Mouse (Mus musculus) kidney, postnatal 0 days (tissue): ENCODE measurements around the gene Emc3. TPM values are rescaled to one million over a fixed set of nuclear protein-coding genes. Genes with fewer than 3 reads are reported as not detected.

ENCODE experiments used
- ATAC-seq: fragments of 200-750 bp; cut with Nextera tagmentation; replicated peaks from 2 replicates; pipeline ENCODE4 v1.8.0; 2017; ENCODE audit warnings: low read depth, moderate number of reproducible peaks, moderate TSS enrichment, moderate library complexity; ENCODE audit not compliant: low FRiP score
- DNase-seq: peaks from one replicate; pipeline ENCODE4 v3.0.0-alpha.2; 2016; ENCODE audit warnings: low spot score
- H3K27ac ChIP-seq: fragments of 300-500 bp; sonication (generic); 2 replicates; pipeline ENCODE4 v1.5.1; 2014; ENCODE audit warnings: mild to moderate bottlenecking
- H3K27me3 ChIP-seq: fragments of 300-500 bp; sonication (generic); 2 replicates; pipeline ENCODE4 v1.6.1; 2014; ENCODE audit warnings: low read length, mixed read lengths; ENCODE audit not compliant: insufficient read depth
- H3K36me3 ChIP-seq: fragments of 300-500 bp; sonication (generic); 2 replicates; pipeline ENCODE4 v1.6.1; 2014; ENCODE audit warnings: low read length, mixed read lengths; ENCODE audit not compliant: insufficient read depth
- H3K4me1 ChIP-seq: fragments of 300-500 bp; sonication (generic); replicated peaks from 2 replicates; pipeline ENCODE4 v1.6.1; 2014; ENCODE audit warnings: antibody characterized with exemption, low read length, mixed read lengths; ENCODE audit not compliant: insufficient read depth
- H3K4me2 ChIP-seq: fragments of 300-500 bp; sonication (generic); 2 replicates; pipeline ENCODE4 v1.6.1; 2014; ENCODE audit warnings: mild to moderate bottlenecking, low read length, moderate library complexity, mixed read lengths
- H3K4me3 ChIP-seq: fragments of 300-500 bp; sonication (generic); replicated peaks from 2 replicates; pipeline ENCODE4 v1.5.1; 2014; ENCODE audit warnings: low read depth, low read length
- H3K9ac ChIP-seq: fragments of 300-500 bp; sonication (generic); 2 replicates; pipeline ENCODE4 v1.6.1; 2014; ENCODE audit warnings: low read depth, low read length
- H3K9me3 ChIP-seq: fragments of 300-500 bp; sonication (generic); replicated peaks from 2 replicates; pipeline ENCODE4 v1.6.1; 2016; ENCODE audit warnings: low read length, inconsistent platforms, mixed read lengths
- CTCF ChIP-seq: IDR thresholded peaks from 2 replicates; pipeline ENCODE4 v1.5.1; 2016; ENCODE audit warnings: antibody characterized with exemption, low read depth, mild to moderate bottlenecking, moderate library complexity
- WGBS: fragments of 180-500 bp; shearing (Covaris S2); extraction: QIAGEN DNeasy Blood & Tissue Kit; methylation state at CpG from one replicate; pipeline ENCODE4 v1.1.7; 2014; 5-methylcytosine and 5-hydroxymethylcytosine counted together
- polyA plus RNA-seq: library from polyadenylated mRNA; unstranded; fragments of >200 nt; fragmentation: Nextera tagmentation; extraction: Ambion mirVana; gene quantifications from 2 replicates; pipeline ENCODE4 v1.2.1, GENCODE M21; 2015

Gene Emc3
- polyA plus RNA-seq, 1 experiment from 2014 or later: 114 TPM

GRCm38 (mm10) chr6:113501388-113502084 lies 29.9 kb downstream of the Emc3 start, which contains the start of gene Prrt3:
TSS of gene Prrt3 (minus strand) at chr6:113501931.
- Histone ChIP-seq H3K9ac (0 out of 2 replicates have a peak within 1 kb of the TSS, but pooled peaks have one; percentile 27), H3K4me1 (no peaks in the 10 kb centered on the region), H3K4me2 (peak within 1 kb of the TSS; percentile 47), H3K27ac (no peak within 1 kb of the TSS), H3K4me3 (peak within 1 kb of the TSS; percentile 27), H3K36me3 (no peaks in the 10 kb centered on the region), H3K27me3 (0 out of 2 replicates have a peak, but pooled peaks cover 3% of the 10 kb centered on the region), H3K9me3 (no peaks in the 10 kb centered on the region)
- WGBS: 1% methylated on average over 32 of the region's 32 CpGs
- ATAC-seq (peak; percentile 68; the same call in 1 of the 2 replicates), DNase-seq (peak; percentile 49)
- no peak for TF ChIP-seq CTCF

- H3K4me3 ChIP-seq: no peak overlapping the region
- no peak overlapping the region for H3K4me2 ChIP-seq
- WGBS: 66% methylated on average over 6 of the region's 6 CpGs
- ATAC-seq: no peak
- 0 out of 2 replicates have a peak, but pooled peaks cover 3% of the 10 kb centered on the region for H3K27me3 ChIP-seq
- H3K9ac ChIP-seq: no peak overlapping the region
- DNase-seq: no peak
- H3K9me3 ChIP-seq: no peaks in the 10 kb centered on the region
- no peak overlapping the region for H3K27ac ChIP-seq
- no peaks in the 10 kb centered on the region for H3K36me3 ChIP-seq
- TF ChIP-seq CTCF: no peak
- no peaks in the 10 kb centered on the region for H3K4me1 ChIP-seq
Observed at GRCm38 (mm10) chr6:113499346-113499745, 32.1 kb downstream of the Emc3 start.

GRCm38 (mm10) chr6:113495071-113495675 lies 36.3 kb downstream of the Emc3 start:
- peak overlapping the region; percentile 39; the same call in 1 of the 2 replicates for H3K4me3 ChIP-seq
- 0 out of 2 replicates have a peak, but pooled peaks cover 4% of the 10 kb centered on the region for H3K36me3 ChIP-seq
- H3K27ac ChIP-seq: no peak overlapping the region
- ATAC-seq (0 out of 2 replicates have a peak, but pooled peaks have one; percentile 3), DNase-seq (no peak)
- H3K4me2 ChIP-seq: peak overlapping the region; percentile 67
- TF ChIP-seq CTCF: no peak
- WGBS: 56% methylated on average over 28 of the region's 28 CpGs
- H3K27me3 ChIP-seq: no peaks in the 10 kb centered on the region
- H3K4me1 ChIP-seq: no peaks in the 10 kb centered on the region
- H3K9ac ChIP-seq: peak overlapping the region; percentile 63
- H3K9me3 ChIP-seq: no peaks in the 10 kb centered on the region

- Histone ChIP-seq H3K9ac (peak overlapping the region; percentile 63), H3K27ac (no peak overlapping the region; the same call in 1 of the 2 replicates), H3K4me1 (no peaks in the 10 kb centered on the region), H3K4me2 (peak overlapping the region; percentile 67), H3K27me3 (no peaks in the 10 kb centered on the region), H3K4me3 (peak overlapping the region; percentile 39), H3K36me3 (peaks cover 11% of the 10 kb centered on the region; the same call in 1 of the 2 replicates), H3K9me3 (no peaks in the 10 kb centered on the region)
- peak; percentile 70 for TF ChIP-seq CTCF
- WGBS: 2% methylated on average over 54 of the region's 54 CpGs
- ATAC-seq (peak; percentile 88), DNase-seq (peak; percentile 88)
Observed at GRCm38 (mm10) chr6:113494258-113494788, 37.1 kb downstream of the Emc3 start.

GRCm38 (mm10) chr6:113492101-113492864 lies 39.2 kb downstream of the Emc3 start:
- WGBS: 68% methylated on average over 24 of the region's 24 CpGs
- no peak overlapping the region for H3K4me3 ChIP-seq
- ATAC-seq (no peak), DNase-seq (no peak)
- peaks cover 11% of the 10 kb centered on the region for H3K36me3 ChIP-seq
- H3K9me3 ChIP-seq: no peaks in the 10 kb centered on the region
- no peak for TF ChIP-seq CTCF
- H3K27ac ChIP-seq: no peak overlapping the region
- H3K27me3 ChIP-seq: no peaks in the 10 kb centered on the region
- no peak overlapping the region for H3K9ac ChIP-seq
- H3K4me1 ChIP-seq: no peaks in the 10 kb centered on the region
- no peak overlapping the region for H3K4me2 ChIP-seq

GRCm38 (mm10) chr6:113489410-113489809 lies 42.0 kb downstream of the Emc3 start:
- ATAC-seq: no peak
- Histone ChIP-seq H3K27ac (no peak overlapping the region), H3K9ac (no peak overlapping the region), H3K36me3 (peaks cover 11% of the 10 kb centered on the region), H3K27me3 (no peaks in the 10 kb centered on the region), H3K9me3 (no peaks in the 10 kb centered on the region), H3K4me2 (no peak overlapping the region), H3K4me3 (no peak overlapping the region), H3K4me1 (no peaks in the 10 kb centered on the region)
- WGBS: 91% methylated on average over 14 of the region's 14 CpGs
- no peak for TF ChIP-seq CTCF
- no peak for DNase-seq
